Mouse (Mus musculus): Measurements from ENCODE around the gene Acer2. TPM values are rescaled to one million over a fixed set of nuclear protein-coding genes. Genes with fewer than 3 reads are reported as not detected.
A peak's percentile ranks its signal among the peaks of the same experiment; 100 is the strongest.

Gene Acer2
- total RNA-seq, 2 experiments from 2014 or later: 5.1 to 6.9 TPM

DNA sequence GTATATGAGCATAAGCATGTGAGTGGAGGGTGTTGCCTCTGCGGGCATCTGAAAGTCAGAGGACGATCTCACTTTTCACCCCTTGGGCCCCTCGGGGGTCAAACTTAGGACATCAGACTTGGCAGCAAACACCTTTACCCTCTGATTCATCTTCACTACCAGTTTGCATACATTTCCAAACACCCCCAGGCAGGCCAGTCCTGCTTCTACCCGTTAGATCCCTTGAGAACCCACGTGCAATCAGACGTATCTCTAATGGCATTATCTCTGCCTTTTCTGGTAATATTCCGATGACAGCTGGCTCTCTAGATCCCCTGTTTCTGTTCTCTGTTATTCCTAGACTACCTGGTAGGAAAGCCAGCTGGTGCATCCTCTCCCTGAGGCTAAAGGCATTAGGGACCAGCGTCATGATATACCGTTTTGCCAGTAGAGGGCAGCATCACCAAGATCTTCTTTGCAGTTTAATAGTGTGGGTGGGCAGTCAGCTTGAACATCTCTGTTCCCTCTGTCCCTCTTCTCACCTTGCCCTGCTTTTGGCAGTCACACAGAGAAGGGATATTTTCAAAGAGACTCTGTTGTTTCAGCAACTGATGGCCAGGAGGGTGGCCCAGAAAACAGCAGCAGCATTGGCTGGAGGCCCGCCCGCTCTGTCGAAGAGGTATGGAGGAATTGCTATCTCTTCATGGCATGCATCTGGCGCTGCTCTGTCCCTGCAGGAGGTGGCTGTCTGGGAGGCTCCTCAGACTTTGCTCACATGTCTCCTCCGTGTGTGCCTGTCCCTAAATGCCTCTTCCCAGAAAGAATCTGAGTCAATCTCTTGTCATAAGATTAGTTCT lies 83.6 kb downstream of the Acer2 start:
- peak; percentile 66 to 72 for DNase-seq

DNA sequence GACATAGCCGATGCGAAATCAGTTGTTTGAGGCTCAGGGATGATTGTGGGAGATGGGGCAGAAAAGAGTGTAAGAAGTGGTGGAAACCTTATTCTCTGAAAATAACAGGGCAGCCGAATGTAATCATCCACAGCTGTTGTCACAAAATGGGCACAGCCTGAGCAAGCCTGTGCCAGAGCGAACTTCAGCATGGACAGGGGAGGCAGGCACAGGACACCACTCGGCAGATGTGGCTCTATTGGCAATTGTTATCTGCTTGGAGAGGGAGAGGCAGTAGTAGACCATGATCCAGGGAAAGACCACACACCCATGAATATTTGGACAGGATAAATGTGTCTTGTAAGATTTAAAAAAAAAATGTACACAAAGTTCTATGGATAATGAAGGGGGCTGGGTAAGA lies 103.1 kb downstream of the Acer2 start:
- no peak for DNase-seq

Other genes with a start within 250 kb of the Acer2 start
- gene Plin2, start 204.3 kb upstream of the Acer2 start, total RNA-seq (2021): 10 to 100 TPM; 10.3 to 12.9 TPM
- gene Dennd4c, start 125.8 kb upstream of the Acer2 start, total RNA-seq (2021): 10 to 100 TPM; 10.5 to 11.1 TPM
- gene Rps6, start 17.0 kb upstream of the Acer2 start, total RNA-seq (2021): 100 to 1,000 TPM; 412 to 432 TPM